Mouse (Mus musculus) hindbrain, embryonic 16.5 days (tissue): ENCODE measurements around the gene Otop2. TPM values are rescaled to one million over a fixed set of nuclear protein-coding genes. Genes with fewer than 3 reads are reported as not detected.

Experiments used
- ATAC-seq: fragments of 200-750 bp; cut with Nextera tagmentation; 2 replicates; pipeline ENCODE4 v1.8.0; 2017; ENCODE audit warnings: moderate TSS enrichment, moderate library complexity
- H3K27ac ChIP-seq: fragments of 300-500 bp; sonication (generic); 2 replicates; pipeline ENCODE4 v1.5.1; 2014; ENCODE audit warnings: low read depth, mild to moderate bottlenecking, control low read depth, low read length, moderate library complexity
- H3K27me3 ChIP-seq: fragments of 300-500 bp; sonication (generic); replicated peaks from 2 replicates; pipeline ENCODE4 v1.6.1; 2014; ENCODE audit warnings: low read length; ENCODE audit not compliant: control insufficient read depth, insufficient read depth
- H3K36me3 ChIP-seq: fragments of 300-500 bp; sonication (generic); 2 replicates; pipeline ENCODE4 v1.6.1; 2014; ENCODE audit warnings: mild to moderate bottlenecking, low read length, moderate library complexity, mixed read lengths; ENCODE audit not compliant: control insufficient read depth, insufficient read depth
- H3K4me1 ChIP-seq: fragments of 300-500 bp; sonication (generic); 2 replicates; pipeline ENCODE4 v1.6.1; 2014; ENCODE audit warnings: low read depth, low read length; ENCODE audit not compliant: control insufficient read depth, insufficient read depth
- H3K4me2 ChIP-seq: fragments of 300-500 bp; sonication (generic); 2 replicates; pipeline ENCODE4 v1.6.1; 2014; ENCODE audit warnings: mild to moderate bottlenecking, low read length, control low read depth, moderate library complexity
- H3K4me3 ChIP-seq: fragments of 300-500 bp; sonication (generic); 2 replicates; pipeline ENCODE4 v1.5.1; 2014; ENCODE audit warnings: mild to moderate bottlenecking, low read length, control low read depth, moderate library complexity
- H3K9ac ChIP-seq: fragments of 300-500 bp; sonication (generic); 2 replicates; pipeline ENCODE4 v1.6.1; 2014; ENCODE audit warnings: low read depth, mild to moderate bottlenecking, control low read depth, low read length, moderate library complexity
- H3K9me3 ChIP-seq: fragments of 300-500 bp; sonication (generic); 2 replicates; pipeline ENCODE4 v1.6.1; 2014; ENCODE audit warnings: mild to moderate bottlenecking, low read length, moderate library complexity; ENCODE audit not compliant: control insufficient read depth
- WGBS: fragments of 180-500 bp; shearing (Covaris S2); extraction: QIAGEN DNeasy Blood & Tissue Kit; methylation state at CpG from one replicate; pipeline ENCODE4 v1.1.7; 2014; 5-methylcytosine and 5-hydroxymethylcytosine counted together
- polyA plus RNA-seq: library from polyadenylated mRNA; unstranded; fragments of >200 nt; fragmentation: Nextera tagmentation; extraction: Ambion mirVana; gene quantifications from 2 replicates; pipeline ENCODE4 v1.2.1, GENCODE M21; 2015

The Otop2 gene
- polyA plus RNA-seq, 1 experiment from 2014 or later, result 0.18 TPM

- ATAC-seq, result no peak
- no peaks in the 10 kb centered on the region for H3K36me3 ChIP-seq
- no peak overlapping the region for H3K27ac ChIP-seq
- no peak overlapping the region for H3K4me2 ChIP-seq
- 75% methylated on average over 8 of the region's 8 CpGs for WGBS
- H3K9ac ChIP-seq, result no peak overlapping the region
- no peak overlapping the region for H3K4me3 ChIP-seq
- no peaks in the 10 kb centered on the region for H3K27me3 ChIP-seq
- no peaks in the 10 kb centered on the region for H3K9me3 ChIP-seq
- H3K4me1 ChIP-seq, result no peaks in the 10 kb centered on the region
Observed at GRCm38 (mm10) chr11:115303167-115303566, 3.8 kb upstream of the Otop2 start.

GRCm38 (mm10) chr11:115308781-115309180, 1.8 kb downstream of the Otop2 start:
- H3K36me3 ChIP-seq, result no peaks in the 10 kb centered on the region
- H3K4me2 ChIP-seq, result no peak overlapping the region
- ATAC-seq, result no peak
- no peaks in the 10 kb centered on the region for H3K9me3 ChIP-seq
- H3K9ac ChIP-seq, result no peak overlapping the region
- no peak overlapping the region for H3K4me3 ChIP-seq
- H3K4me1 ChIP-seq, result no peaks in the 10 kb centered on the region
- no peak overlapping the region for H3K27ac ChIP-seq
- no peaks in the 10 kb centered on the region for H3K27me3 ChIP-seq
- WGBS, result 83% methylated on average over 1 of the region's 1 CpGs

- ATAC-seq, result no peak
- H3K9ac ChIP-seq, result no peak overlapping the region
- H3K27me3 ChIP-seq, result peaks cover 51% of the 10 kb centered on the region
- 60% methylated on average over 2 of the region's 2 CpGs for WGBS
- no peak overlapping the region for H3K27ac ChIP-seq
- H3K4me2 ChIP-seq, result no peak overlapping the region
- H3K4me1 ChIP-seq, result peaks cover 8% of the 10 kb centered on the region
- H3K36me3 ChIP-seq, result no peaks in the 10 kb centered on the region
- no peak overlapping the region for H3K4me3 ChIP-seq
- H3K9me3 ChIP-seq, result no peaks in the 10 kb centered on the region
Observed at GRCm38 (mm10) chr11:115314249-115314648, 7.3 kb downstream of the Otop2 start.

- WGBS, result 67% methylated on average over 7 of the region's 7 CpGs
- no peaks in the 10 kb centered on the region for H3K36me3 ChIP-seq
- no peaks in the 10 kb centered on the region for H3K9me3 ChIP-seq
- no peak overlapping the region for H3K9ac ChIP-seq
- H3K27ac ChIP-seq, result no peak overlapping the region
- H3K4me3 ChIP-seq, result no peak overlapping the region
- no peak overlapping the region for H3K4me2 ChIP-seq
- peaks cover 12% of the 10 kb centered on the region for H3K4me1 ChIP-seq
- H3K27me3 ChIP-seq, result peaks cover 77% of the 10 kb centered on the region
- no peak for ATAC-seq
Observed at GRCm38 (mm10) chr11:115317204-115317603, 10.2 kb downstream of the Otop2 start.

- Histone ChIP-seq H3K4me2 (peak overlapping the region; percentile 29), H3K27me3 (peaks cover 88% of the 10 kb centered on the region), H3K9ac (peak overlapping the region; percentile 17; the same call in 1 of the 2 replicates), H3K9me3 (no peaks in the 10 kb centered on the region), H3K4me1 (peaks cover 20% of the 10 kb centered on the region), H3K4me3 (peak overlapping the region; percentile 19), H3K36me3 (no peaks in the 10 kb centered on the region), H3K27ac (no peak overlapping the region)
- ATAC-seq, result no peak
- WGBS, result 5% methylated on average over 60 of the region's 63 CpGs
Observed at GRCm38 (mm10) chr11:115318245-115319027, 11.5 kb downstream of the Otop2 start.

- Histone ChIP-seq H3K27me3 (peaks cover 87% of the 10 kb centered on the region), H3K4me1 (peaks cover 21% of the 10 kb centered on the region), H3K4me2 (no peak overlapping the region), H3K27ac (no peak overlapping the region), H3K4me3 (no peak overlapping the region), H3K9me3 (no peaks in the 10 kb centered on the region), H3K36me3 (no peaks in the 10 kb centered on the region), H3K9ac (no peak overlapping the region)
- 7% methylated on average over 17 of the region's 18 CpGs for WGBS
- no peak for ATAC-seq
Observed at GRCm38 (mm10) chr11:115319704-115320383, 12.9 kb downstream of the Otop2 start.

GRCm38 (mm10) chr11:115321906-115322693, 15.1 kb downstream of the Otop2 start, which contains the start of gene Ush1g:
Ush1g (minus strand) TSS chr11:115322041.
- peak within 1 kb of the TSS; percentile 29 for H3K9ac ChIP-seq

GRCm38 (mm10) chr11:115323354-115323753, 16.4 kb downstream of the Otop2 start:
- Histone ChIP-seq H3K9me3 (no peaks in the 10 kb centered on the region), H3K9ac (no peak overlapping the region), H3K36me3 (no peaks in the 10 kb centered on the region), H3K27me3 (peaks cover 53% of the 10 kb centered on the region), H3K4me2 (peak overlapping the region; percentile 20; the same call in 1 of the 2 replicates), H3K4me3 (peak overlapping the region; percentile 13; the same call in 1 of the 2 replicates), H3K4me1 (peaks cover 17% of the 10 kb centered on the region), H3K27ac (no peak overlapping the region)
- no peak for ATAC-seq
- 15% methylated on average over 32 of the region's 32 CpGs for WGBS

More at GRCm38 (mm10) chr11:115321906-115322693, 15.1 kb downstream of the Otop2 start, which contains the start of gene Ush1g:
- H3K9me3 ChIP-seq, result no peaks in the 10 kb centered on the region
- 4% methylated on average over 34 of the region's 35 CpGs for WGBS
- peak within 1 kb of the TSS; percentile 29 for H3K4me2 ChIP-seq
- H3K4me1 ChIP-seq, result peaks cover 21% of the 10 kb centered on the region
- H3K36me3 ChIP-seq, result no peaks in the 10 kb centered on the region
- peak within 1 kb of the TSS; percentile 14; the same call in 1 of the 2 replicates for H3K4me3 ChIP-seq
- H3K27ac ChIP-seq, result no peak within 1 kb of the TSS
- H3K27me3 ChIP-seq, result peaks cover 66% of the 10 kb centered on the region
- ATAC-seq, result peak; percentile 54
